Mouse (Mus musculus) urinary bladder, postnatal 4 days (tissue): ENCODE results near the gene Cfap300.

Experiments
- DNase-seq, 2 experiments: peaks; one replicate each; pipeline ENCODE4 v3.0.0; 2021 to 2022; ENCODE audit warnings: low spot score in 2 of 2

Gene Cfap300

DNA sequence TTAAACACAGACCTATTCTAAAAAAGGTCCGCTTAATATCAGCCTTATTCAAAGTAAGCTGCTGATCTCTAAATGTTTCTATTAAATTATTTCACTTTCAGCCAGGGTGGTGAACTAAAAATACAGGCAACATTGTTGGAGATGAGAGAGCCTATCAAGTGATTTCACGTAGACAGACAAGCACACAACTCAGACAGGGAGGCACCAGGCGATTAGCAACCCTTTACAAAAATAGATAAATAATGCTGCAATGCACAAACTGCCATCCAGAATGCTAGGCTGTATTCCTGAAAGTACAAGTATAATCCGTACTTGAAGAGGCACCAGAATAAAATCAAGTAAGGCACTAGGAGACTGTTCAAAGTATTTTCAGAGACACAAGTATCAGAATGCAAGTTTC lies 58.3 kb downstream of the Cfap300 start:
- no peak for DNase-seq

DNA sequence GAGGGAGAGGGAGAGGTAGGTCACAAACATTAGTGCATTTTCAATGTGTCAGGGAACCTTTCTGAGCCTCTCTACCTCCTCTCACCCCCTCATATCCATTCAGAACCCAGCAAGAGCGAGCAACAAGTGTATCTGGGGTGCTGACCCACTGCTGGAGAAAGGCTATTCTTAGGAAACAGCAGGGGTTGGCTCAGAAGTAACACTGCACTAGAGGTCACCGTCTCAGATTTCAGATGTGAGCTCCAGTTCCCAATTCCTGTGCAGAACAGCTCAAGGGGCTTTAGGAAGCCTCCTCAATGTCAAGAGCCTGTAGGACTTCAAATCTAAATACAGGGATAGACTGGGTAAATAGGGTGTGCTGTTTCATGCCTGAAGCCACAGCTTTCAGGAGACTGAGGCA lies 59.0 kb downstream of the Cfap300 start:
- DNase-seq = no peak

DNA sequence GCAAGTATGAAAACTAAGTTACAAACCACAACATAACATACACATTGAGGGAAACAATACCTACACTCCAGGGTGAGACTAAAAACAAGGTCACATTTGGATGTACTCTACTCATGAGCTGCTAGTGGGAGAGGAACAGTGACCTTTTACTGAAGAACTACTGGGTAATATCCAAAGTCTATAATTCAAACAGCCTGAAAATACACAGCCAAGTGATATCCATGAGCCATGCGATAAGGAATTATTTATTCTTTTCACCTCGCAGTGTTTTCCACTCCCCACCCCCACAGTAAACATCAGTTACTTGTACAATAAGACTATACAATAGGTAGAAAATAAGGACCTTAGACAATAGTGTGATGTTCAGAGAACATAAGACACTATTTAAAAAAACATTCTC lies 62.5 kb downstream of the Cfap300 start:
- no peak for DNase-seq

DNA sequence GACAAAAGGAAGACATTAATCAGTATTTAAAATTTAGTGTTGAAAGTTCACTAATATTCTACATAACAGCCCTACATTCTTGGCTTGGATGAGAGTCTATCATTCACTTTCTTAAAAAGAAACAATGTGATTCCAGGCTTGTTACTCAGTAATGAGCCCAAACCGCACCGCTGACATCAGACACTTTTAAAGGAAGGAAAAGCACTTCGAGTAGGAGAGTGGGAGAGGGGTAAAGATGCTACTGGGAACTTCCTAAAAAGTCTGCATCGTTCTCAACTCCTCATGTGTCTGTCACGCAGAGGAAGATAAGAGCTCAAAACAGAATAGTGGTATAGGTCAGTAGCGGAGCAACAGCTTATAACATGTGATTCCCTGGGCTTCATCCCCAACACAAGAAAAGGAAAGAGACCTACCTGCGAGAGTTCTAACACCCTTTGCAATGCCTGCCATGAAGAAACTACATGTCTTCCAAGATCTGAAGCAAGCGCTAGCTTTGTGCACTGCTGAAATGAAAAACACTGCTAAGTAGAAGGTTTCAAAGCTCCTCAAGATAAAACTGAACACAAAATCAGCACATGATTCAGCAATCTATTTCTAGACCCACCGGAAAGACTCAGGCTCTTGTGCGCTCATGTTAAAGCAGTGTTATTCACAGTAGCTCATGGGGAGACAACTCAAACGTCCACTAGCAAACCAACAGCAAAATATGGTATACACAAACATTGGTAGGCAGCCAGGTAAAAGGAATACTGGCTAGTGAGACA lies 63.3 kb downstream of the Cfap300 start:
- DNase-seq = no peak

DNA sequence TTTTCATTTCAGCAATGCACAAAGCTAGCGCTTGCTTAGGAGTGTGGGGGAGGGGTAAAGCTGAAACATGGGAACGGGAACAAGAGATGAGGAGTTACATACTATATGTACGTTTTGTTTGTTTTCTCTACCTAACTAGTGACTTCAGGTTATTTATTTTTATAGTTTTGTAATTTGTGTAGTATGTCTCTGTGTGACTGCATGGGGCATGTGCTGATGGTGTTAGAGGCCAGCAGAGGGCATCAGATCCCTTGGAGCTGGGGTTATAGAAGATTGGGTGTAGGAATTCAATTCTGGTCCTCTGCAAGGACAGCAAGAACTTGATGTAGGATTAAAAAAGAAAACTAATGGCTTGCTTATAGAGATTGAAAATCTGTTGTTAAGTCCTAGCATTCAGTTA lies 64.1 kb downstream of the Cfap300 start:
- DNase-seq = no peak

DNA sequence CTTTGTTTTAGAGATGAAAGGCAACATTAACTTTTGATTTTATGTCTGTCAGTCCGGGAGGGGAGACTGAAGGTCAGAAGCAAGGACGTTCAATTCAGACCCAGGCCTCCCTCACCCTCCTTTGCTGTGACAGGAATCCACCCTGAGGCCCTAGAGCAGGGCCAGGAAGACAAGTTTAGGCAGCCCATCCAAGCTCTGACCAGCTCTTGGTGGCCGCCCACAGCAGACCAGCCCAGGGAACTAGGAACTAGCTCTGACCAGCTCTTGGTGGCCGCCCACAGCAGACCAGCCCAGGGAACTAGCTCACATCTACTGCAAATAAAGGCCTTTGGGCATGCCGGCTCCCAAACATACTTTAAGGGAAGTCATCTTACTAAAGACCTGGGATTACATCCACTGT lies 65.0 kb downstream of the Cfap300 start:
- DNase-seq = no peak

DNA sequence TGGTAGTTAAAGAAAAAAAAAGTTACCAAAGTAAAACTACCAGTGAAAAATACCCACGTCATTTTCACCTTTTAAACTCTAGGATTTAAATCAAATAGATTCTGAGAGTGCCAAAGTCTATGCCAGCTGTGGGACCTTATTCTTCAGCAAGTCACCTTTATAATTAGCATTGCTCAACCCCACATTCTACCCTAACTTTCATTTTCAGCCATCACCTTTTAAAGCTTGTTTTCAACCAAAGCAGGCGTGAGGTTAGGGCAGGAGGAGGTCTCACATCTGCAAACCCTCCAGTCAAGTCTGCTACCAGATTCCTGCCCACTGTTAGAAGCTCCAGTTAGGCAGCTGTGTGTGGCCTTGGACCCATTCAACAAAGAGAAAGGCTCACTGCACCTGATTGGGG lies 70.6 kb downstream of the Cfap300 start:
- no peak for DNase-seq
